Comparison of ENCODE assay signal across 12 mouse cellular contexts in the genomic region with DNA sequence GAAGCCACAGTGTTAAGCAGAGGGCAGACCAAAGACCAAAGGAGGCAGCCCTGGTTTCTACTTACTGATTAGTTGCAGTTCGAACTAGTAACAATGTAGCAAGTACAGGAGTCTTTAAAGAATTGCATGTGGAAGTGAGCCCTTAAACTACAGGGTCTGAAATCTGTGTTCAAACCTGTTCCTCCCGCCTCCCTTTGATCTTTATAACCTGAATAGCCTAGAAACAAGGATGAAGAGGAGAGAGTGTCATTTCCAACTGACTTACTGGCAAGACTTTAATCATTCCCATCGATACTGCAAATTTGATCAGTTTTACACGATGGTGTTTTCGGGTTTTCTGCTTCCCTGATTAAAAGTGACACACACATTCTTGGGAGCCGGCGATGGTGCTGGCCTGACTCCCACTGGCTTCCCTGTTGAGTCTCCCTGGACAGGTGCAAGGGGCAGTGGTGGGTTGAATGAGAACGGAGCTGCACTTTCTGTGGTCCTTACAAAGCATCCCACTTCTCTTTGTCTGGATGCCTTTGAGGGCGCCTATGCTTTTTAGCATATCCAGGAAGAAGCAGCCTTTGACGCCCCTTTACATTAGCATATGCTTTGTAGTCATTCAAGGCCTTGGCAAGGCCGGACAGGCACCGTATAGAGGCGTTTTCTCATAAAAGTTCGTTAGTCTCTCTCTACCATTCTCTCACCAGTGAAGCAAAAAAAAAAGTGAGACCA. TPM values are rescaled to one million over a fixed set of nuclear protein-coding genes. Genes with fewer than 3 reads are reported as not detected.
A peak's percentile ranks its signal among the peaks of the same experiment; 100 is the strongest.
DNase-seq lines count a peak whose midpoint lies in the region; ATAC-seq and TF ChIP-seq lines count a peak whose summit lies in the region.
"Had no signal": no experiment of that assay in that cellular context is flagged by ENCODE, and none has a peak within 500 bp of the region (broad histone marks: within the 10 kb centered on the region; RNA-seq: fewer than 3 reads in every experiment).

No protein-coding gene starts in this region.

- peak overlapping the region; percentile 63 for H3K27ac ChIP-seq in embryonic facial prominence, embryonic 10.5 days (replicated peaks)
- H3K27ac ChIP-seq in hindbrain, embryonic 12.5 days = peak overlapping the region; percentile 58; the same call in 1 of the 2 replicates
- peak overlapping the region; percentile 60; the same call in 1 of the 2 replicates for H3K27ac ChIP-seq in midbrain, embryonic 15.5 days
- H3K27ac ChIP-seq: liver, embryonic 14.5 days; stomach, embryonic 15.5 days had no signal

- DNase-seq in embryonic facial prominence, embryonic 10.5 days (ENCODE audit: low spot score) = peak; percentile 9
- DNase-seq in right cerebral cortex, adult 2 months (ENCODE audit: low spot score in 2 of 2) = no peak
- DNase-seq in spleen, postnatal 4 days (ENCODE audit: low spot score in 2 of 2) = no peak
- no peak for DNase-seq in c-Kit-positive CD71-positive TER-119-positive erythroid progenitor cells, embryonic 14.5 days (ENCODE audit: low spot score)
- DNase-seq in gastrocnemius, postnatal 10 days = no peak
- DNase-seq: kidney, adult 18-20 months; lung, postnatal 4 days had no signal

- H3K4me2 ChIP-seq in hindbrain, embryonic 12.5 days (replicated peaks) = 0 out of 2 replicates have a peak overlapping the region, but pooled peaks have one; percentile 17
- H3K4me2 ChIP-seq in midbrain, embryonic 15.5 days = no peak overlapping the region
- H3K4me2 ChIP-seq: stomach, embryonic 15.5 days had no signal

- peak overlapping the region; percentile 27; the same call in 1 of the 2 replicates for H3K4me3 ChIP-seq in E14TG2a.4 (replicated peaks; ENCODE audit: low read length)
- no peak overlapping the region for H3K4me3 ChIP-seq in embryonic facial prominence, embryonic 10.5 days
- H3K4me3 ChIP-seq in hindbrain, embryonic 12.5 days = no peak overlapping the region
- H3K4me3 ChIP-seq in midbrain, embryonic 15.5 days = no peak overlapping the region
- H3K4me3 ChIP-seq: stomach, embryonic 15.5 days had no signal

- no peak for TF ChIP-seq CTCF in E14TG2a.4 (conservative IDR thresholded peaks at IDR 0.05; ENCODE audit: low read length)

- no peak overlapping the region for H3K9ac ChIP-seq in hindbrain, embryonic 12.5 days
- no peak overlapping the region for H3K9ac ChIP-seq in midbrain, embryonic 15.5 days
- H3K9ac ChIP-seq: liver, embryonic 14.5 days; stomach, embryonic 15.5 days had no signal

- H3K4me1 ChIP-seq in E14TG2a.4 (replicated peaks; ENCODE audit: low read depth, low read length) = peaks cover 87% of the 10 kb centered on the region
- H3K4me1 ChIP-seq in embryonic facial prominence, embryonic 10.5 days = peaks cover 8% of the 10 kb centered on the region
- H3K4me1 ChIP-seq in hindbrain, embryonic 12.5 days = peaks cover 18% of the 10 kb centered on the region
- H3K4me1 ChIP-seq in midbrain, embryonic 15.5 days = peaks cover 6% of the 10 kb centered on the region
- H3K4me1 ChIP-seq: stomach, embryonic 15.5 days had no signal

- H3K36me3 ChIP-seq in E14TG2a.4 (ENCODE audit: insufficient read depth, low read length) = 0 out of 2 replicates have a peak, but pooled peaks cover 7% of the 10 kb centered on the region
- H3K36me3 ChIP-seq in embryonic facial prominence, embryonic 10.5 days (replicated peaks) = peaks cover 4% of the 10 kb centered on the region; the same call in 1 of the 2 replicates
- peaks cover 10% of the 10 kb centered on the region; the same call in 1 of the 2 replicates for H3K36me3 ChIP-seq in hindbrain, embryonic 12.5 days
- H3K36me3 ChIP-seq in midbrain, embryonic 15.5 days (replicated peaks) = no peaks in the 10 kb centered on the region
- H3K36me3 ChIP-seq: stomach, embryonic 15.5 days had no signal

- WGBS in embryonic facial prominence, embryonic 10.5 days = 37% methylated on average over 14 of the region's 14 CpGs
- 22% methylated on average over 14 of the region's 14 CpGs for WGBS in hindbrain, embryonic 12.5 days
- 16% methylated on average over 14 of the region's 14 CpGs for WGBS in midbrain, embryonic 15.5 days

- H3K27me3 ChIP-seq in E14TG2a.4 (ENCODE audit: insufficient read depth, low read length) = no peaks in the 10 kb centered on the region
- no peaks in the 10 kb centered on the region for H3K27me3 ChIP-seq in embryonic facial prominence, embryonic 10.5 days (replicated peaks; ENCODE audit: low read depth, poor library complexity, severe bottlenecking)
- no peaks in the 10 kb centered on the region for H3K27me3 ChIP-seq in hindbrain, embryonic 12.5 days
- H3K27me3 ChIP-seq in midbrain, embryonic 15.5 days (replicated peaks) = no peaks in the 10 kb centered on the region
- H3K27me3 ChIP-seq: stomach, embryonic 15.5 days had no signal

- H3K9me3 ChIP-seq in E14TG2a.4 (ENCODE audit: low read length) = peaks cover 6% of the 10 kb centered on the region; the same call in 1 of the 2 replicates
- no peaks in the 10 kb centered on the region for H3K9me3 ChIP-seq in embryonic facial prominence, embryonic 10.5 days
- no peaks in the 10 kb centered on the region for H3K9me3 ChIP-seq in hindbrain, embryonic 12.5 days (replicated peaks)
- no peaks in the 10 kb centered on the region for H3K9me3 ChIP-seq in midbrain, embryonic 15.5 days
- H3K9me3 ChIP-seq: stomach, embryonic 15.5 days had no signal

- ATAC-seq in hindbrain, embryonic 12.5 days (ENCODE audit: low FRiP score) = peak; percentile 88
- ATAC-seq in midbrain, embryonic 15.5 days (replicated peaks) = peak; percentile 85

RNA-seq across cellular contexts. Expression of a gene that starts 49.0 kb away (rescaled TPM):
- polyA plus RNA-seq in embryonic facial prominence, embryonic 10.5 days (2016; fragmentation: Nextera tagmentation; extraction: Ambion mirVana) = 86.6 and 89.3 TPM in 2 replicates
- 72.7 and 77.4 TPM in 2 replicates for polyA plus RNA-seq in hindbrain, embryonic 12.5 days (2016; fragmentation: Nextera tagmentation; extraction: Ambion mirVana)
- polyA plus RNA-seq in midbrain, embryonic 15.5 days (2015; fragmentation: Nextera tagmentation; extraction: Ambion mirVana) = 53.2 and 54.6 TPM in 2 replicates
- total RNA-seq in gastrocnemius, postnatal 10 days (2021) = 10 to 100 TPM; 29.0 to 31.5 TPM
